ENCODE assay signal across 31 mouse cellular contexts in the genomic region with DNA sequence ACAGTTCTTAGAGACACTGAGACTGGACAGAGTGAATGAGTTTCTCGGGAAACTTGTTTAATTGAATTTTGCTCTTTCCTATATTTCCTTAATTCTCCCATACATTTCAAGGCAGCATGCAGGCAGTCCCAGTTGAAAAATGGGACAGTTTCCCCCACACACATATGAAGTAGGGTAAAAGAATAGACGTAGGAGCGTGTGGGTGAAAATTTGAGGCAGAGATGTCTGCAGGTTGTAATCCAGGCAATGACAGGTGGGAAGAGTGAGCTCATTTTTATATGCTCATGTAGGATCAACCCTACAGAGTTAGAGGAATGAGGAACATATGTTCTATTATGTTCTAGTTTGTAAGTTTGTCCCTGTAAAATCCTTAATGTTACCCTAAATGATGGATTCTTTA.
"Had no signal": no experiment of that assay in that cellular context is flagged by ENCODE, and none has a peak within 500 bp of the region (broad histone marks: within the 10 kb centered on the region; RNA-seq: fewer than 3 reads in every experiment).

No protein-coding gene starts in this region.

- H3K4me1 ChIP-seq: limb, embryonic 10.5 days; limb, embryonic 12.5 days; limb, embryonic 13.5 days; limb, embryonic 15.5 days; liver, embryonic 12.5 days; liver, embryonic 13.5 days; liver, embryonic 15.5 days; lung, embryonic 15.5 days; megakaryocyte, embryonic 14.5 days; midbrain, embryonic 10.5 days; midbrain, embryonic 12.5 days; midbrain, embryonic 13.5 days; neural tube, embryonic 12.5 days had no signal

- H3K4me2 ChIP-seq: limb, embryonic 12.5 days; limb, embryonic 13.5 days; limb, embryonic 15.5 days; liver, embryonic 11.5 days; liver, embryonic 12.5 days; liver, embryonic 13.5 days; liver, embryonic 15.5 days; lung, embryonic 14.5 days; lung, embryonic 15.5 days; midbrain, embryonic 11.5 days; midbrain, embryonic 12.5 days; midbrain, embryonic 13.5 days; neural tube, embryonic 12.5 days had no signal

- H3K9me3 ChIP-seq: limb, embryonic 10.5 days; limb, embryonic 12.5 days; limb, embryonic 13.5 days; limb, embryonic 15.5 days; liver, embryonic 12.5 days; liver, embryonic 13.5 days; liver, embryonic 15.5 days; lung, embryonic 15.5 days; megakaryocyte, embryonic 14.5 days; midbrain, embryonic 10.5 days; midbrain, embryonic 12.5 days; midbrain, embryonic 13.5 days; neural tube, embryonic 12.5 days had no signal

- H3K9ac ChIP-seq: limb, embryonic 12.5 days; limb, embryonic 13.5 days; limb, embryonic 15.5 days; liver, embryonic 12.5 days; liver, embryonic 13.5 days; liver, embryonic 14.5 days; liver, embryonic 15.5 days; liver, postnatal 0 days; lung, embryonic 14.5 days; lung, embryonic 15.5 days; midbrain, embryonic 12.5 days; midbrain, embryonic 13.5 days; neural tube, embryonic 12.5 days had no signal

- ATAC-seq: liver, embryonic 12.5 days; liver, postnatal 0 days; lung, postnatal 0 days; midbrain, embryonic 13.5 days; midbrain, embryonic 16.5 days had no signal

- DNase-seq: left cerebral cortex, postnatal 4 days; liver; liver, embryonic 13.5 days; liver, postnatal 0 days; lung, adult 18-20 months; lung, adult 2 months; lung, embryonic 14.5 days; lung, postnatal 10 days; lung, postnatal 14 days; lung, postnatal 36 days; lung, postnatal 4 days; midbrain, embryonic 14.5 days had no signal

- H3K4me3 ChIP-seq: limb, embryonic 10.5 days; limb, embryonic 12.5 days; limb, embryonic 13.5 days; limb, embryonic 15.5 days; liver, embryonic 12.5 days; liver, embryonic 13.5 days; liver, embryonic 15.5 days; lung, embryonic 15.5 days; megakaryocyte, embryonic 14.5 days; midbrain, embryonic 10.5 days; midbrain, embryonic 12.5 days; midbrain, embryonic 13.5 days; myocyte; neural tube, embryonic 12.5 days had no signal

- H3K27me3 ChIP-seq: limb, embryonic 12.5 days; limb, embryonic 13.5 days; limb, embryonic 15.5 days; liver, embryonic 12.5 days; liver, embryonic 13.5 days; liver, embryonic 15.5 days; lung, embryonic 15.5 days; megakaryocyte, embryonic 14.5 days; midbrain, embryonic 12.5 days; midbrain, embryonic 13.5 days; neural tube, embryonic 12.5 days had no signal

- H3K36me3 ChIP-seq: limb, embryonic 10.5 days; limb, embryonic 12.5 days; limb, embryonic 13.5 days; limb, embryonic 15.5 days; liver, embryonic 12.5 days; liver, embryonic 13.5 days; liver, embryonic 15.5 days; lung, embryonic 15.5 days; midbrain, embryonic 10.5 days; midbrain, embryonic 12.5 days; midbrain, embryonic 13.5 days; neural tube, embryonic 12.5 days had no signal

- H3K27ac ChIP-seq: limb, embryonic 10.5 days; limb, embryonic 12.5 days; limb, embryonic 13.5 days; limb, embryonic 15.5 days; liver, embryonic 12.5 days; liver, embryonic 13.5 days; liver, embryonic 14.5 days; liver, embryonic 15.5 days; lung, embryonic 15.5 days; macrophage; midbrain, embryonic 10.5 days; midbrain, embryonic 12.5 days; midbrain, embryonic 13.5 days; neural tube, embryonic 12.5 days had no signal
